Mouse (Mus musculus): ENCODE data around the gene Aunip.

DNA sequence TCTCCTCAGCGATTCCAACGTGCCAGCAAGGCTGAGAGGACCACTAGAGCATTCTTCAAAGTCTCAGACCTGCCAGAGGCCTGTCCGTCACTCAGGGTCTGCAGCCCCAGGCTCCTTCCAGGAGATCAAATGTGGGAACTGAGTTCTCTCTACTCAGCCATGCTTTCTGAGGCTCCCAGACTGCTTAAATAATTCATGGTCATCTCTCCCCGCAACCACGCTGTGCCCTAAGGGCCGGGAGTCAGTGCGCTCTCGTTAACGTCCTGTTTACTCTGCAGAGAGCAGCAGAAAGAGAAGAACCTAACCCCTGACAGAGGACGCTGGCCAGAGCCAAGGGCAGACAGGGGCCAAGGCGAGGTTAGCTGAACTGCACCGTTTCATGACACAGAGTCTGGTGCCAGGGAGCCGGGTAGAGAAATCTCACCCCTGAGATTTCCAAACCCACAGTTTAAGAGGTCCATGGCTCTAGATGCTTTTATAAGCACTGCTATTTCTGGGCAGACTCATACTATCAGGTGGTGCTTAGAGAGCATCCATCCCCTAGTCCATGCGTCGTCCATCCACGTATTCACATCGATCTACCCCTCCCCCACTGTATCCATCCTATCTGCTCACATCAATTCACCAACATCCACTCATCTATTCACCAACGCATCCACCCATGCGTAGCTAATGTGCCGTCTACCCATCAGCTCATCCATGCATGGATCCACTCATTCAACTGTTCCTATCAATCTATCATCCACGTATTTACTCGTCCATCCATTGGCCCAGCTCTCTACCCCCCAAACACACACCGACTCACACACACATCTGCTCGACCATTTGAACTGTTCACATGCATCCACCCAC, 61.9 kb downstream of the Aunip start:
- TF ChIP-seq POLR2A (IDR thresholded peaks at IDR 0.05; ENCODE audit: insufficient read depth, low read depth, low read length) = no peak
- TF ChIP-seq CTCF (IDR thresholded peaks at IDR 0.05; ENCODE audit: insufficient read depth, low read depth, low read length) = no peak
